Mouse (Mus musculus): Measurements from ENCODE around the gene Scmh1.

Scmh1 gene

DNA sequence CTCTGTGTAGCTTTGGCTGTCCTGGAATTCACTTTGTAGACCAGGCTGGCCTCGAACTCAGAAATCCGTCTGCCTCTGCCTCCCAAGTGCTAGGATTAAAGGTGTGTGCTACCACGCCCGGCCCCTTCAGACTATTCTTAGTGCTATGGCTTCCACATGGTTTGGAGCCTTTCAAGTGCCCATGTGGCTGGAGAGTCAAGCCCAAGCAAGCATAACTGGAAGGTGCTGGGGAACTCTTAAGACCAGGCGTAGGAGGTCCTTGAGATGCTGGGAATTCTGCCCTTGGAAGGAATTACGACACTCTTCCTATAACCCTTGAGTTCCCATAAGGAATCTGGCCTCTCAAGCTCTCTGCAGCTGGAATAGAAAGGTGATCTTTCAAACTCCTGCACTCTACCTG lies 151.5 kb downstream of the Scmh1 start:
- no peak for DNase-seq (ENCODE audit: low spot score in 2 of 2)

DNA sequence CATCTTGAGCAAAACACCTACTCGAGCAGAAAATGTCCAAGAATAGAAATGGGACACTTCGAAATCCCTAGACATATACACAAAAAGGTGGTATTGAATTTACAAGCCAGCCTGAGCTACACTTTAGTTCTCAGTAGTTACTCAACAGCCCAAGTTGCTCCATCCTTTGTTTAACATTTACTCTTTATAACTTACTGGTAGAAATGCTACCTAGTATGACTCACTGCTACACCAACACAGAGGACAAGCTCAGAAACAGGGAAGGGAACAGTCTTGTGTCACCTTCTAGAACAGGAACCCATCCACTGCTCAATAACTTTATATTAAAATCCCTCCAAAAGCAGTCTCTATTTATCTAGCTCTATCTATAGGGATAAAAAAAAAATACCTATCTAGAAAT lies 160.6 kb downstream of the Scmh1 start:
- DNase-seq (ENCODE audit: low spot score in 2 of 2): no peak

DNA sequence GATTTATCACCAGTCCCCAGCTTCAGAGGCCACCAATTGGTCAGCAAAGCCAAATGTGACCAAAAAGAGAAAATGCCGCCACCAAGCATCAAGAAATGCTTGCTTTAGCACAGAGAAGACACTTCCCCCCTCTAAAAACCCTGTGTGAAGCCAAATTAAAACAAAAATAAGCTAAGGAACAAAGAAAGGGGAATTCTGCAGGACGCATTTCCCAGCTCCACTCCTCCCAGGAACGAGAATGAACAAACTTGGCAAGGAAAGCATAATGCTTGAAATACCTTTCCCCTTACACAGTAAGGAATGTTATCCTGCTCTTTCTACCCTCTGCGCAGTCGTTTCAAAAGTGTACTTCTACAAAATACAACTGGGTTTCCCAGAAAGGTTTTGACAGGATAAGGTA lies 162.9 kb downstream of the Scmh1 start:
- no peak for DNase-seq (ENCODE audit: low spot score in 2 of 2)

DNA sequence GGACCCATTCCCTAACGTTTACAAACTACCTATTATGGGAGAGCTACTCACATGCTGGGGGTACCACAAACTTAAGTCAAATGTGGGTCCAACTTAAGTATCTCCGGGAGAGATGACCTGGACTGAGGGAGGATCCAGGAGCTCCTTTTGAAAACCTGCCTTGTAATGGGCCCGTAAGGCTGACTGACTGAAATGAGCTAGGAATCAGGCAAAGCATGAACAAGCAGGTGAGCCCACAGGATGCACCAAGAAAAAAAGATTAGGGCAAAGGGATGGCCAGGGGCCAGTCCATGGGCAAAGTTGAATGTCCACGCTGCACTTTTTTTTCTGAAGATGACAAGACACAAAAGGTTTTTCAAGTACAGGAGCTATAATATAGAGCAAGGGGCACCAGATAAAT lies 163.9 kb downstream of the Scmh1 start:
- peak in 1 of 2 experiments; percentile 20 for DNase-seq (ENCODE audit: low spot score in 2 of 2)

DNA sequence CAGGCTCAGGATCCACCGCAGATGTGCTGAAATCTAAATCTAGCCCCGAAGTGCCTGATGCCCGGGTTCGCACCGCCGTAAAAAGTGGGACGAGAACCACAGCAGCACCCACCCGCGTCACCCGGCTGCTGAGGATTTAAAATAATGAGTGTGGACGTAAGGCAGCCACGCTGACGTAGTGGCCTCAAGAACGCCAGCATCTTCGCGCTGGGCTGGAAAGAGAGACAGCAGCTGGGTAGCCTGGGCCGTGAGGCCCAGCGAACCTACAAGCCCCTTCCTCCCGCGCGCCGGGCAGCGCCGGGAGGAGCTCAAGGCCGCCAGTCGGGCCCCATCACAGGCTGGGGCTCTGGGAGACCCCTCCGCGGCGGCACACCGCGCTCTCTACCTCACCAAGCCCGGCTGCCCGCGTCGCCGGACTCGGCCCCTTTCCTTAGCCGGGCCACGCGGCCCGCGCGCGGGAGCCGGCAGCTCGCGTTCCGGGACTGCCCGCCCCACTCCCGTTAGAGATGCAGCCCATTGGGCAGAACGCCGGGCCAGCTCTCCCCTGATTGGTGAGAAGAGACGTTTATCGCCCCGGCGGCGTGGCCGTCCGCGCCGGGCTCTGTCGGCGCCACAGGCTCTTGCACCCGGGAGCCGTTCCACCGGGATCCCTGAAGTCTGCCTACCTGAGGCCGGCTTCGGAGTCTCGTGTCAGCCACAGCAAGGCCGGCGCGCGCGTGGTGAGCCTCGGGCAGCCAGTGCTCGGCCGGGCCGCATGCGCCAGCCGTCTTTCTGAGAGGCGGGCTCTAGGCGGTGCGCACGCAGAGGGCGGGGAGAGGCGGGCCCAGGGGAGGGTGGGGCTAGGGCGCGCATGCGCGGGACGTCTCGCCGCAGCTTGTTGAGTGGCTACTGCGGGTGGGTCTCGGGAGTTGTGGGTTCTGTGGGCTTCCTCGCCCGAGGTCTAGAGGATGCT lies 164.7 kb downstream of the Scmh1 start, which contains the start of gene Ctps:
Ctps (minus strand) TSS at position 791 of the 952 bp plus-strand sequence.
- peak; percentile 95 for DNase-seq (ENCODE audit: low spot score in 2 of 2)

GRCm38 (mm10) chr4:120570438-120571069 lies 165.5 kb downstream of the Scmh1 start:
- DNase-seq (ENCODE audit: low spot score in 2 of 2): no peak

DNA sequence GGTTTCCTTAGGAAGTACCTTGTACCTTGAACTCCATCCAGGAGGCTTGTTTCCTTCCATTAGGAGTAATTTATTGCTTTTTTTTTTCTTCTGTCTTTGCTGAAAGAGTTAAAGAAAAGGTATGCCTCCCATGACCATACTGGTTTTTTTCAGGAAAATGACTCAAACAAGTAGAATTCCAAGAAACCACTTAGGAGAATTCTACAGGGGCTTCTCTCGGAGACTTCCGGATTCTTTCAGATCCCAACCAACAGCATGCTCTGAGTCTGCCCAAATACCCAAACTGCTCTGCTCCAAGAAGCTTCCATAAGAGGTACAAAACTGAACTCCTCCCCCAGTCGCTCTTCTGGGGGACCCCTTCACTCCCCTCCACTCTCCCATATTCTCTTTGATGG lies 166.0 kb downstream of the Scmh1 start:
- DNase-seq (ENCODE audit: low spot score in 2 of 2): no peak

- DNase-seq (ENCODE audit: low spot score in 2 of 2): no peak
These were observed 166.6 kb downstream of the Scmh1 start for GRCm38 (mm10) chr4:120571691-120572090.

Data from frontal cortex, postnatal 36 days (tissue).